Mouse (Mus musculus) granulocyte monocyte progenitor cell, adult 5-6 weeks (primary cell): ENCODE measurements around the gene Kif13a. TPM values are rescaled to one million over a fixed set of nuclear protein-coding genes. Genes with fewer than 3 reads are reported as not detected.

Experiments
- total RNA-seq, 2 experiments: library from RNA; stranded (forward) in 1 of 2; stranded (reverse) in 1 of 2; fragments of 200-712, 200-1000 nt in 1 of 2; fragments of >200 nt in 1 of 2; fragmentation: Nextera tagmentation in 1 of 2; gene quantifications; 2 replicates each; pipeline ENCODE4 v1.2.3; 2014 to 2017

Kif13a gene
- total RNA-seq, 2 experiments from 2014 or later, result 26.6 to 46.0 TPM

Other genes with a start within 250 kb of the Kif13a start
- 81.0 and 103 TPM in 2 replicates for gene Nup153, start 201.9 kb downstream of the Kif13a start, total RNA-seq (2014; fragmentation: Nextera tagmentation)
- gene Nup153, start 201.9 kb downstream of the Kif13a start, total RNA-seq (2017), result 94.7 and 102 TPM in 2 replicates
- 1.6 and 1.7 TPM in 2 replicates for gene Nhlrc1, start 85.0 kb upstream of the Kif13a start, total RNA-seq (2014; fragmentation: Nextera tagmentation)
- gene Nhlrc1, start 85.0 kb upstream of the Kif13a start, total RNA-seq (2017), result 2.1 and 4.3 TPM in 2 replicates
- gene Kdm1b, start 113.6 kb upstream of the Kif13a start, total RNA-seq (2014; fragmentation: Nextera tagmentation), result 7.3 and 11.2 TPM in 2 replicates
- gene Kdm1b, start 113.6 kb upstream of the Kif13a start, total RNA-seq (2017), result 8.2 and 11.4 TPM in 2 replicates
- 1.5 and 9.1 TPM in 2 replicates for gene Tpmt, start 114.9 kb upstream of the Kif13a start, total RNA-seq (2014; fragmentation: Nextera tagmentation)
- gene Tpmt, start 114.9 kb upstream of the Kif13a start, total RNA-seq (2017), result 2.3 and 9.8 TPM in 2 replicates
- gene Dek, start 176.3 kb upstream of the Kif13a start, total RNA-seq (2014; fragmentation: Nextera tagmentation), result 263 and 303 TPM in 2 replicates
- gene Dek, start 176.3 kb upstream of the Kif13a start, total RNA-seq (2017), result 597 and 629 TPM in 2 replicates
- gene Rnf144b, start 192.8 kb upstream of the Kif13a start, total RNA-seq (2014; fragmentation: Nextera tagmentation), result 7.8 and 7.9 TPM in 2 replicates
- gene Rnf144b, start 192.8 kb upstream of the Kif13a start, total RNA-seq (2017), result 6.9 and 9.1 TPM in 2 replicates